Comparison of ENCODE assay signal across 10 mouse cellular contexts in the genomic region with DNA sequence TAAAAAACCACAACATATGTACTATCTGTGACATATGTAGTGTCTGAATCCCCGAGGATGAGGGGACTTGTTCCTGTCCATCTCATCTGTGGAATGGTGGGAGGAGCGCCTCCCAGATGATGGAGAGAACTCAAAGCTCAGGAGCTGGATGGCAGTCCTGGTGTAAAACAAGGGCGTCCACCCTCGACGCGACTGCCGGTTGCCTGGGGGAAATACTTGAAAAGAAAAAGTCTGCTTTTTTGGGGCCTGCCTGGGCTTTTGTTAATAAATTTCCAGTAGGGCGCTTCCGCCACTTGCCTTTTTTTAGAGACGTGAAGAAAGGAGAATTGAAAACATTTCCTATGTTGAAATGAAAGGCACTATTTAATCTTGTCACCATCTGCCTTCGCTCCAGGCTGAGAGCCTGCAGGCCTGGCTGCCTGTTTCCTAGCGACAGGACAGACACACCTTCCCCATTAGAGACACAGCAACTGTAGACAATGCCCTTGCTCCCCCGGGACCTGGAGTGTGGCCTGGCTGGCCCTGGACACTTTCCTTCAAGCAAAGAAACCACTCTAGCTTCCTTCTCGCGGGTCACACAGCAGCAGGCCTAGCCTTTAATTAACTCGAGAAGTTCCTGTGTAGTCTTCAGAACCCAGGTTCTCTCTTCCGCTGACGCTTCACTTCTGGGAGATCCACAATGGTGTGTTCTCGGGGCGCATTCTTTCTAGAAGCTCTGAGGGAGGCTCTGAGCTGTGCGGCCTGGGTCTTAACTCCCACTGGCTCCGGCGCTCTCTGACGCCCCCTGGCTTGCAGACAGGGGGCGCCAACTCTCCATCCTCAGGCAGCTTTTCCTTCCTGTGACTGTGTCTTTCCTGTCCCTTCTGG. TPM values are rescaled to one million over a fixed set of nuclear protein-coding genes. Genes with fewer than 3 reads are reported as not detected.
DNase-seq lines count a peak whose midpoint lies in the region; ATAC-seq and TF ChIP-seq lines count a peak whose summit lies in the region.
"Had no signal": no experiment of that assay in that cellular context is flagged by ENCODE, and none has a peak within 500 bp of the region (broad histone marks: within the 10 kb centered on the region; RNA-seq: fewer than 3 reads in every experiment).

No protein-coding gene starts in this region.

- H3K9ac ChIP-seq in hindbrain, embryonic 16.5 days (ENCODE audit: low read depth, low read length): peak overlapping the region; percentile 35; the same call in 1 of the 2 replicates
- H3K9ac ChIP-seq in midbrain, embryonic 15.5 days: no peak overlapping the region

- H3K9me3 ChIP-seq in hindbrain, embryonic 16.5 days (ENCODE audit: control insufficient read depth, low read length): no peaks in the 10 kb centered on the region
- H3K9me3 ChIP-seq in midbrain, embryonic 15.5 days: no peaks in the 10 kb centered on the region

- H3K36me3 ChIP-seq in hindbrain, embryonic 16.5 days (ENCODE audit: control insufficient read depth, insufficient read depth, low read length): no peaks in the 10 kb centered on the region
- no peaks in the 10 kb centered on the region for H3K36me3 ChIP-seq in midbrain, embryonic 15.5 days (replicated peaks)

- peak overlapping the region; percentile 31 for H3K4me2 ChIP-seq in hindbrain, embryonic 16.5 days (ENCODE audit: low read length)
- H3K4me2 ChIP-seq in midbrain, embryonic 15.5 days: 0 out of 2 replicates have a peak overlapping the region, but pooled peaks have one; percentile 12

- H3K27ac ChIP-seq in hindbrain, embryonic 16.5 days (ENCODE audit: low read depth, low read length): no peak overlapping the region; the same call in 1 of the 2 replicates
- H3K27ac ChIP-seq in midbrain, embryonic 15.5 days: peak overlapping the region; percentile 51; the same call in 1 of the 2 replicates
- H3K27ac ChIP-seq: macrophage had no signal

- WGBS in lung, adult 2 months: 36% methylated on average over 25 of the region's 25 CpGs
- 8% methylated on average over 25 of the region's 25 CpGs for WGBS in hindbrain, embryonic 16.5 days
- 9% methylated on average over 25 of the region's 25 CpGs for WGBS in midbrain, embryonic 15.5 days

- peak; percentile 31 for TF ChIP-seq CTCF in lung, adult 2 months (IDR thresholded peaks at IDR 0.05; ENCODE audit: insufficient read depth, low read length)

- H3K4me3 ChIP-seq in lung, adult 2 months (replicated peaks; ENCODE audit: extremely low read depth, low read depth, low read length): no peak overlapping the region
- no peak overlapping the region for H3K4me3 ChIP-seq in hindbrain, embryonic 16.5 days (ENCODE audit: low read length)
- no peak overlapping the region for H3K4me3 ChIP-seq in midbrain, embryonic 15.5 days

- DNase-seq in lung, adult 2 months: peak; percentile 6
- DNase-seq in lung, postnatal 25 days (ENCODE audit: low spot score): no peak
- DNase-seq in cerebellum, adult 9-10 months: peak; percentile 73
- DNase-seq in frontal cortex, postnatal 36 days (ENCODE audit: low spot score in 2 of 2): peak; percentile 29 to 49
- peak; percentile 46 to 47 for DNase-seq in layer of hippocampus, postnatal 14 days (ENCODE audit: low spot score in 2 of 2)
- peak; percentile 65 for DNase-seq in thymus, postnatal 4 days

- H3K4me1 ChIP-seq in lung, adult 2 months (ENCODE audit: control insufficient read depth, insufficient read depth, low read length): no peaks in the 10 kb centered on the region
- H3K4me1 ChIP-seq in hindbrain, embryonic 16.5 days (ENCODE audit: control insufficient read depth, insufficient read depth, low read depth, low read length): peaks cover 10% of the 10 kb centered on the region
- H3K4me1 ChIP-seq in midbrain, embryonic 15.5 days: peaks cover 16% of the 10 kb centered on the region

- ATAC-seq in hindbrain, embryonic 16.5 days: peak; percentile 84
- ATAC-seq in midbrain, embryonic 15.5 days (replicated peaks): peak; percentile 77
- ATAC-seq: Patski had no signal

- no peak for TF ChIP-seq POLR2A in lung, adult 2 months (IDR thresholded peaks at IDR 0.05; ENCODE audit: borderline replicate concordance, extremely low read depth, low read depth, low read length)

- H3K27me3 ChIP-seq in hindbrain, embryonic 16.5 days (replicated peaks; ENCODE audit: control insufficient read depth, insufficient read depth, low read length): no peaks in the 10 kb centered on the region; the same call in 1 of the 2 replicates
- H3K27me3 ChIP-seq in midbrain, embryonic 15.5 days (replicated peaks): no peaks in the 10 kb centered on the region
- H3K27me3 ChIP-seq: Patski had no signal

RNA-seq across cellular contexts. Expression of a gene that starts 43.3 kb away (rescaled TPM):
- polyA plus RNA-seq in lung, adult 2 months (2012; rRNA removed): not detected in 2 replicates
- not detected in 2 replicates for polyA plus RNA-seq in hindbrain, embryonic 16.5 days (2015; fragmentation: Nextera tagmentation; extraction: Ambion mirVana)
- total RNA-seq in layer of hippocampus, postnatal 14 days (2021): not detected
- not detected in 2 replicates for polyA plus RNA-seq in midbrain, embryonic 15.5 days (2015; fragmentation: Nextera tagmentation; extraction: Ambion mirVana)
- polyA plus RNA-seq: macrophage, Patski had no signal
